Mouse (Mus musculus): ENCODE measurements around the gene Hmgb3.
A peak's percentile ranks its signal among the peaks of the same experiment; 100 is the strongest.

DNA sequence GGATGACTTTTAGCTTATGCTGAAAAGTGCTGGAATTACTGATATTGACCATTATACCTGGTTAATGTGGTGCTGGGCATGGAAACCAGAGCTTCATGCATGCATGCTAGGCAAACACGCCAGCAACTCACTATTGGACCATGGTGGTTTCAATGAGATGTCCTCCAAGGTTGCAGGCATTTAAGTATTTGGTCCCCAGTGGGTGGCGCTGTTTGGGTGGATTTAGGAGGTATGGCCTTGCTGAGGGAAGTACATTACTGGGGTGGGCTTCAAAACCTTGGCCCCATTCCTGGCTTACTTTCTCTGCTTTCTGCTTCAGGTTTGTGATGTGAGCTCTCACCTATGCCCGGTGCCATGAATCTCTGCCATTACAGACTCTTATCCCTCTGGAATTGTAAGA is 23.1 kb upstream of the Hmgb3 start:
- TF ChIP-seq CTCF (conservative IDR thresholded peaks at IDR 0.05; ENCODE audit: low read length): 0 out of 2 replicates have a peak, but pooled peaks have one; percentile 14
- TF ChIP-seq NANOG (IDR thresholded peaks at IDR 0.05; ENCODE audit: borderline replicate concordance, low read length): no peak

All from E14TG2a.4 (cell line).